Mouse (Mus musculus) heart, adult 10 weeks (tissue): ENCODE measurements around the gene Rhob. TPM values are rescaled to one million over a fixed set of nuclear protein-coding genes. Genes with fewer than 3 reads are reported as not detected.

Experiments
- polyA plus RNA-seq: library from polyadenylated mRNA; stranded (reverse); fragments of 350-450 nt; fragmentation: Illumina TruSeq; extraction: RNeasy Lipid Tissue Mini Kit (QIAGEN cat#74804); gene quantifications from one replicate; pipeline ENCODE4 v1.2.3, GENCODE M21; 2014; ENCODE audit warnings: low read depth, low replicate concordance

Rhob gene
- 124 TPM for polyA plus RNA-seq

DNA sequence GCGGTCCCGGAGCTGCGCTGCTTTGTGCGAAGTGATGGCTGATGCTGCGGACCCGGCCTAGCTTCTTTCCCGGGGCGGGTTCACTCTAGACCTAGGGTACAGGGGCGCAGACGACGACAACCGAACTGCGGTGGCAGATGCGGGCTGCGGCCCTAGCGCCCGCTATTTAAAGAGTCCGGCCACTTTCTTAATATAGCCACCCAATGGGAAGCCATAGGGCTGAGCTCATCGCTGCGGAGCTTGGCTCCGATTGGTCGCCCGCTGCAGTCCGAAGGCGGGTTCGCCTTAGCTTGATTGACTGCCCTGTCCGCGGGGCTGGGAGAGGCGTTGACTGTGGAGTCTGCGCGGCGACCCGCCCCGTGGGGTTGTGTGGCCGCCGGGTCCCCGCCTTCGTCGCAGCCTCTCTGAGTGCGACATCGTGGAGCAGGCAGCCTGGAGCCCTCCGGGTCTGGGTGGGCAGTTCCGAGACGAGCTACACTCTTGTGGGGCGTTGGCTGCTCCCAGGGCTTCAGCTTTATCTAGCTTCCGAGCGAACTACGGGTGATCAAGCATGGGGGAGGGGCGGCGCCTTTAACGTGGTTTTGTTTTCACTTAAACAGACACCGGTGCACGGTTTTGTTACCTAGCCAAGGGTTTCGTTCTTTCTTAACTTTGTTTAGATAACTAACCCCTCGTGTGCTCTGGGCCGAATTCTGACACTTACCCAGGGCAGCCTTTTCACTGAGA, at the start of gene Rhob:
Rhob (minus strand) TSS at position 139 of the 726 bp plus-strand sequence.

Other genes starting within 250 kb of the Rhob start
- gene Gdf7, start 198.1 kb downstream of the Rhob start, polyA plus RNA-seq = 0.65 TPM
- gene Hs1bp3, start 186.6 kb downstream of the Rhob start, polyA plus RNA-seq = 13.6 TPM
- gene Slc7a15, start 99.1 kb upstream of the Rhob start, polyA plus RNA-seq = not detected
- gene Pum2, start 174.1 kb upstream of the Rhob start, polyA plus RNA-seq = 62.7 TPM